13 mouse cellular contexts compared by ENCODE assay signal in genomic region chr16:89993991-89994825, GRCm38 (mm10).
A peak's percentile ranks its signal among the peaks of the same experiment; 100 is the strongest.
DNase-seq lines count a peak whose midpoint lies in the region; ATAC-seq and TF ChIP-seq lines count a peak whose summit lies in the region.
"Had no signal": no experiment of that assay in that cellular context is flagged by ENCODE, and none has a peak within 500 bp of the region (broad histone marks: within the 10 kb centered on the region; RNA-seq: fewer than 3 reads in every experiment).

No protein-coding gene starts in this region.

- no peak overlapping the region for H3K9ac ChIP-seq in heart, embryonic 11.5 days (ENCODE audit: low read depth, low read length)
- no peak overlapping the region for H3K9ac ChIP-seq in embryonic facial prominence, embryonic 13.5 days
- H3K9ac ChIP-seq in forebrain, postnatal 0 days = no peak overlapping the region
- H3K9ac ChIP-seq: embryonic facial prominence, embryonic 15.5 days; limb, embryonic 13.5 days had no signal

- H3K27me3 ChIP-seq in heart, embryonic 11.5 days (ENCODE audit: control insufficient read depth, insufficient read depth, low read length) = no peaks in the 10 kb centered on the region
- no peaks in the 10 kb centered on the region for H3K27me3 ChIP-seq in embryonic facial prominence, embryonic 13.5 days
- H3K27me3 ChIP-seq in forebrain, postnatal 0 days (ENCODE audit: insufficient read depth, low read length) = no peaks in the 10 kb centered on the region
- H3K27me3 ChIP-seq: embryonic facial prominence, embryonic 15.5 days; limb, embryonic 13.5 days had no signal

- no peak for TF ChIP-seq CTCF in forebrain, postnatal 0 days (IDR thresholded peaks at IDR 0.05; ENCODE audit: low read depth)

- peaks cover 3% of the 10 kb centered on the region; the same call in 1 of the 2 replicates for H3K36me3 ChIP-seq in heart, embryonic 11.5 days (ENCODE audit: control insufficient read depth, insufficient read depth, low read length)
- H3K36me3 ChIP-seq in embryonic facial prominence, embryonic 13.5 days = peaks cover 9% of the 10 kb centered on the region
- no peaks in the 10 kb centered on the region for H3K36me3 ChIP-seq in forebrain, postnatal 0 days (ENCODE audit: insufficient read depth)
- H3K36me3 ChIP-seq: embryonic facial prominence, embryonic 15.5 days had no signal

- peak; percentile 13 to 14 for DNase-seq in heart, adult 18-20 months
- DNase-seq in T-cell, adult 2 months (ENCODE audit: low spot score) = peak; percentile 16
- no peak for DNase-seq in adrenal gland, postnatal 4 days (ENCODE audit: low spot score in 2 of 2)
- DNase-seq in forebrain, postnatal 0 days = no peak
- no peak for DNase-seq in embryo, embryonic 11 days
- DNase-seq: heart, postnatal 4 days; kidney, postnatal 25 days had no signal

- H3K4me1 ChIP-seq in heart, embryonic 11.5 days (ENCODE audit: control insufficient read depth, insufficient read depth, low read length) = peaks cover 5% of the 10 kb centered on the region; the same call in 1 of the 2 replicates
- peaks cover 49% of the 10 kb centered on the region for H3K4me1 ChIP-seq in embryonic facial prominence, embryonic 13.5 days
- 0 out of 2 replicates have a peak, but pooled peaks cover 6% of the 10 kb centered on the region for H3K4me1 ChIP-seq in forebrain, postnatal 0 days (ENCODE audit: insufficient read depth)

- H3K4me2 ChIP-seq in heart, embryonic 11.5 days = no peak overlapping the region
- no peak overlapping the region for H3K4me2 ChIP-seq in embryonic facial prominence, embryonic 13.5 days
- H3K4me2 ChIP-seq in forebrain, postnatal 0 days (ENCODE audit: low read depth) = no peak overlapping the region
- H3K4me2 ChIP-seq: embryonic facial prominence, embryonic 15.5 days; limb, embryonic 13.5 days had no signal

- 65% methylated on average over 17 of the region's 17 CpGs for WGBS in heart, embryonic 11.5 days (ENCODE audit: insufficient replicate concordance)
- 80% methylated on average over 17 of the region's 17 CpGs for WGBS in embryonic facial prominence, embryonic 13.5 days
- 84% methylated on average over 17 of the region's 17 CpGs for WGBS in forebrain, postnatal 0 days

- no peak overlapping the region for H3K27ac ChIP-seq in heart, embryonic 11.5 days (ENCODE audit: low read depth, low read length)
- H3K27ac ChIP-seq in embryonic facial prominence, embryonic 13.5 days = 0 out of 2 replicates have a peak overlapping the region, but pooled peaks have one; percentile 28
- H3K27ac ChIP-seq in forebrain, postnatal 0 days (ENCODE audit: low read depth, low read length) = no peak overlapping the region
- H3K27ac ChIP-seq: embryonic facial prominence, embryonic 15.5 days; limb, embryonic 13.5 days had no signal

- H3K4me3 ChIP-seq in heart, embryonic 11.5 days (ENCODE audit: low read depth, low read length) = no peak overlapping the region
- no peak overlapping the region for H3K4me3 ChIP-seq in embryonic facial prominence, embryonic 13.5 days
- H3K4me3 ChIP-seq in forebrain, postnatal 0 days (ENCODE audit: low read depth, low read length) = no peak overlapping the region
- H3K4me3 ChIP-seq: embryonic facial prominence, embryonic 15.5 days; limb, embryonic 13.5 days had no signal

- ATAC-seq in heart, embryonic 11.5 days (replicated peaks; ENCODE audit: insufficient number of reproducible peaks, low FRiP score, low TSS enrichment) = no peak
- no peak for ATAC-seq in embryonic facial prominence, embryonic 13.5 days (ENCODE audit: insufficient number of reproducible peaks, insufficient read depth, low FRiP score, low TSS enrichment, low read depth)
- ATAC-seq in monocyte, adult 5-6 weeks (replicated peaks; ENCODE audit: insufficient number of reproducible peaks, low FRiP score, low TSS enrichment, poor library complexity, severe bottlenecking) = peak; percentile 35; the same call in 1 of the 2 replicates
- ATAC-seq in forebrain, postnatal 0 days = no peak
- ATAC-seq: midbrain, embryonic 16.5 days had no signal

- H3K9me3 ChIP-seq in heart, embryonic 11.5 days (replicated peaks; ENCODE audit: control insufficient read depth, low read length) = no peaks in the 10 kb centered on the region
- peaks cover 6% of the 10 kb centered on the region; the same call in 1 of the 2 replicates for H3K9me3 ChIP-seq in embryonic facial prominence, embryonic 13.5 days
- H3K9me3 ChIP-seq in forebrain, postnatal 0 days (ENCODE audit: low read length) = no peaks in the 10 kb centered on the region
- H3K9me3 ChIP-seq: embryonic facial prominence, embryonic 15.5 days had no signal

Comparison
In these comparisons a context has a peak if more than half of its experiments do, and no peak if none do; other contexts are left out.
1. DNase-seq: peak in heart, adult 18-20 months (2 of 2) and T-cell, adult 2 months (single experiment); none in adrenal gland, postnatal 4 days (0 of 2), forebrain, postnatal 0 days (single experiment) and embryo, embryonic 11 days (single experiment).